Mouse (Mus musculus) embryonic facial prominence, embryonic 10.5 days (tissue): ENCODE results near the gene Icam5. TPM values are rescaled to one million over a fixed set of nuclear protein-coding genes. Genes with fewer than 3 reads are reported as not detected.
A peak's percentile ranks its signal among the peaks of the same experiment; 100 is the strongest.
"Not testable (repeated sequence)": the region's sequence is repeated elsewhere in the genome, so short reads cannot be mapped to it uniquely, and the experiment has no call there.

Experiments
- DNase-seq: peaks from one replicate; pipeline ENCODE4 v3.0.0-alpha.2; 2017; ENCODE audit warnings: low spot score
- H3K27ac ChIP-seq: fragments of 300-500 bp; sonication (generic); replicated peaks from 2 replicates; pipeline ENCODE4 v1.5.1; 2016; ENCODE audit warnings: mild to moderate bottlenecking
- H3K27me3 ChIP-seq: fragments of 300-500 bp; sonication (generic); replicated peaks from 2 replicates; pipeline ENCODE4 v1.6.1; 2016; ENCODE audit warnings: low read depth, mild to moderate bottlenecking; ENCODE audit not compliant: poor library complexity, severe bottlenecking
- H3K36me3 ChIP-seq: fragments of 300-500 bp; sonication (generic); replicated peaks from 2 replicates; pipeline ENCODE4 v1.6.1; 2016; ENCODE audit warnings: mild to moderate bottlenecking, moderate library complexity
- H3K4me1 ChIP-seq: fragments of 300-500 bp; sonication (generic); 2 replicates; pipeline ENCODE4 v1.6.1; 2016
- H3K4me3 ChIP-seq: fragments of 300-500 bp; sonication (generic); 2 replicates; pipeline ENCODE4 v1.5.1; 2016; ENCODE audit warnings: mild to moderate bottlenecking, moderate library complexity
- H3K9me3 ChIP-seq: fragments of 300-500 bp; sonication (generic); 2 replicates; pipeline ENCODE4 v1.6.1; 2016; ENCODE audit warnings: mild to moderate bottlenecking
- WGBS: fragments of 180-500 bp; shearing (Covaris S2); methylation state at CpG from one replicate; pipeline ENCODE4 v1.1.7; 2016; 5-methylcytosine and 5-hydroxymethylcytosine counted together
- polyA plus RNA-seq: library from polyadenylated mRNA; unstranded; fragments of >200 nt; fragmentation: Nextera tagmentation; extraction: Ambion mirVana; gene quantifications from 2 replicates; pipeline ENCODE4 v1.2.1, GENCODE M21; 2016

Gene Icam5
- polyA plus RNA-seq, result not detected in 2 replicates

DNA sequence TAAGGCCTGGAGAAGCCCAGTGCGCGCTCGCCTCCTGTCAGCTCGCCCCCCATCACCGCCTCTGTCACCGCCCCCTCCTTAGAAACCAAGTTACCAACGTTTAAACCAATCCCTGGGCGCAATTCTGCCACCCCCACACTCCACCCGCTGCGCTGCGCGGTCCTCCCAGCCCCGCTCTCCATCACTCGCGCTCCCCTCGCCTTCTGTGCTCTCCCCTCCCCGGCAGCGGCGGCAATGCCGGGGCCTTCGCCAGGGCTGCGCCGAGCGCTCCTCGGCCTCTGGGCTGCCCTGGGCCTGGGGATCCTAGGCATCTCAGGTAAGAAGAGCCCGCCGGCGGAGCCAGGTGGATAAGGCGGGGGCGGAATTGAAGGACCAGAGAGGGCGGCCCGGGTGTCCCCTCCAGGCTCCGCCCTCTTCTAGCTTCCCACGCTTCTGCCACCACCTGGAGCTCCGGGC is at the start of gene Icam5:
TSS of gene Icam5 (plus strand) at position 178 of the 456 bp plus-strand sequence.
- peak within 1 kb of the TSS; percentile 57 for H3K4me3 ChIP-seq
- H3K9me3 ChIP-seq, result no peaks in the 10 kb centered on the region
- under 1% methylated on average over 35 of the region's 35 CpGs for WGBS
- DNase-seq, result peak; percentile 53
- no peaks in the 10 kb centered on the region for H3K36me3 ChIP-seq
- peaks cover 100% of the 10 kb centered on the region for H3K27me3 ChIP-seq
- H3K27ac ChIP-seq, result no peak within 1 kb of the TSS
- H3K4me1 ChIP-seq, result peaks cover 76% of the 10 kb centered on the region

DNA sequence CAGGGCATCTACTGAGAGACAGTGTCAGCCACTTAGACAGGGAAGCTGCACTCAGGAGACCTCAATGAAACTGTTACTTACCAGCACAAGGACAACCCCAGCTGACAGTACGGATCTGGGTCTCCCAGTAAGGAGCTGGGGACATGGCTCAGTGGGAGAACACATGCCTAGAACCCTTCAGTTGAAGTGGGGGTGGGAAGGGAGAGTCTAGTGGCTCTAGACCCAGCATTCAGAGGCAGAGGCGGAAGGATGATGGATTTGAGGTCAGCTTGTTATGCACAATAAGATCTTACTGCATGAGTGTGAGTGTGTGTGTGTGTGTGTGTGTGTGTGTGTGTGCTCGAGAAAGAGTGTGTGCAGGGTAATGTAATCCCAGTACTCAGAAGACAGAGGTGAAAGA is 49.7 kb upstream of the Icam5 start:
- no peak for DNase-seq
- H3K4me1 ChIP-seq, result peaks cover 35% of the 10 kb centered on the region
- no peaks in the 10 kb centered on the region for H3K27me3 ChIP-seq
- H3K27ac ChIP-seq, result no peak overlapping the region
- WGBS, result 76% methylated on average over 3 of the region's 3 CpGs
- H3K4me3 ChIP-seq, result no peak overlapping the region
- H3K9me3 ChIP-seq, result no peaks in the 10 kb centered on the region
- no peaks in the 10 kb centered on the region for H3K36me3 ChIP-seq

DNA sequence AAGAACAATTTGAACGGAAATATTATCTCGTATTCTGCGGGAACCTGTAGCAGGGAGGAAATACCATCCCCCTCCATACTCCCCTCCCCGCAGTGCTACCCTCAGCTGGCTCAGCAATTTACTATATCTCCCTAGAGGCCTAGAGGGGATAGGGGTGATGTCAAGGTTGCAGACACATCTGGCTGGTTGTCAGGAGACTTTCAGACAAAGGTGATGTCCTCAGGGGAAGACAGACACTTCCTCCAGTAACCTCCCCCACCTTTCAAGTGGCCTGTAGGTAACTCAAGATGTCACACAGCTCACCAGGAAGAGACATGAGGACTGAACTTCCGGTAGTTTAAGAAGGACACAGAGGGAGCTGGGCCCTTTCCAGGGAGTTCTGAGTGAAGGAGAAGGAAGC is 48.7 kb upstream of the Icam5 start:
- 38% methylated on average over 5 of the region's 5 CpGs for WGBS
- peaks cover 30% of the 10 kb centered on the region for H3K4me1 ChIP-seq
- DNase-seq, result no peak
- 0 out of 2 replicates have a peak, but pooled peaks cover 4% of the 10 kb centered on the region for H3K27me3 ChIP-seq
- H3K27ac ChIP-seq, result 0 out of 2 replicates have a peak overlapping the region, but pooled peaks have one; percentile 26
- H3K9me3 ChIP-seq, result no peaks in the 10 kb centered on the region
- H3K36me3 ChIP-seq, result no peaks in the 10 kb centered on the region
- H3K4me3 ChIP-seq, result no peak overlapping the region

GRCm38 (mm10) chr9:20986952-20987686 is 44.8 kb upstream of the Icam5 start:
- Histone ChIP-seq H3K4me1 (peaks cover 24% of the 10 kb centered on the region), H3K4me3 (no peak overlapping the region), H3K36me3 (no peaks in the 10 kb centered on the region), H3K27me3 (peaks cover 15% of the 10 kb centered on the region; the same call in 1 of the 2 replicates), H3K9me3 (no peaks in the 10 kb centered on the region), H3K27ac (no peak overlapping the region)
- no peak for DNase-seq
- WGBS, result 64% methylated on average over 15 of the region's 15 CpGs

GRCm38 (mm10) chr9:20987953-20988352 is 43.9 kb upstream of the Icam5 start:
- Histone ChIP-seq H3K27me3 (peaks cover 15% of the 10 kb centered on the region; the same call in 1 of the 2 replicates), H3K9me3 (no peaks in the 10 kb centered on the region), H3K4me3 (no peak overlapping the region), H3K4me1 (peaks cover 16% of the 10 kb centered on the region), H3K27ac (no peak overlapping the region), H3K36me3 (no peaks in the 10 kb centered on the region)
- 23% methylated on average over 7 of the region's 7 CpGs for WGBS
- no peak for DNase-seq

DNA sequence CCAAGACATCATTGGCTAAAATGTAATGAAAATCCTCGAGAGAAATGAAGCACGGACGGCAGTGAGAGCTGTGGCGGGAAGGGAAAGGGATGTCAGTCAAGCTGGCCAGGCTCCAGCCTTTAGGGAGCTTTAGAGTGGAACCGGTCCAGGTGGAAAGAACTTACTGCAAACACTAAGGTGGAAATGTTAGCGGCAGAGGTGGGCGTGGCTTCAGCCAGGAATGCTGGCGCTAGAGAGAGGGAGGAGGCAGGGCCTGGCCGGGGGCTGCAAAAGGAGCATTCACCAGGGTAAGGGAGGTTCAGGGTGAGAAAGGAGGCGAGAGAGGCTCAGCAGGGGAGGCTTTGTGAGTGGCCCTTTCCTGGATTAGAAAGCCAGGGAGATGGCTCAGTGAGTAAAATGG is 41.0 kb upstream of the Icam5 start:
- 2% methylated on average over 10 of the region's 10 CpGs for WGBS
- DNase-seq, result peak; percentile 73
- peaks cover 15% of the 10 kb centered on the region; the same call in 1 of the 2 replicates for H3K27me3 ChIP-seq
- H3K36me3 ChIP-seq, result no peaks in the 10 kb centered on the region
- H3K27ac ChIP-seq, result peak overlapping the region; percentile 48
- H3K9me3 ChIP-seq, result no peaks in the 10 kb centered on the region
- H3K4me1 ChIP-seq, result peaks cover 14% of the 10 kb centered on the region
- peak overlapping the region; percentile 40 for H3K4me3 ChIP-seq

DNA sequence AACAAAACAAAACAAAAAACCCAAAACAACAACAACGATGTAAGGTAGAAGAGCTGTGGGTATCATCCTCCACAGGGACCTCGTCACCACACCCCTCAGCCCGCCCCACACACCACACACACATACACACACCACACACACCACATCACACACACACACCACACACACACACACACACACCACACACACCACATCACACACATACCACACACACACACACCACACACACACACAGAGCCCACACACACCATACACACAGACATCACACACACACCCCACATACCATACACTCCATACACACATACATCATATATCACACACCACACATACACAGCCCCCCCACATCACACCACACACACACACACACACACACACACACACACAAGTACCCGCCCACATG is 40.3 kb upstream of the Icam5 start:
- H3K9me3 ChIP-seq, result no peaks in the 10 kb centered on the region
- no peak for DNase-seq
- no peak overlapping the region for H3K27ac ChIP-seq
- peaks cover 14% of the 10 kb centered on the region for H3K4me1 ChIP-seq
- peaks cover 15% of the 10 kb centered on the region; the same call in 1 of the 2 replicates for H3K27me3 ChIP-seq
- no peaks in the 10 kb centered on the region for H3K36me3 ChIP-seq
- WGBS, result 89% methylated on average over 4 of the region's 4 CpGs
- no peak overlapping the region for H3K4me3 ChIP-seq

DNA sequence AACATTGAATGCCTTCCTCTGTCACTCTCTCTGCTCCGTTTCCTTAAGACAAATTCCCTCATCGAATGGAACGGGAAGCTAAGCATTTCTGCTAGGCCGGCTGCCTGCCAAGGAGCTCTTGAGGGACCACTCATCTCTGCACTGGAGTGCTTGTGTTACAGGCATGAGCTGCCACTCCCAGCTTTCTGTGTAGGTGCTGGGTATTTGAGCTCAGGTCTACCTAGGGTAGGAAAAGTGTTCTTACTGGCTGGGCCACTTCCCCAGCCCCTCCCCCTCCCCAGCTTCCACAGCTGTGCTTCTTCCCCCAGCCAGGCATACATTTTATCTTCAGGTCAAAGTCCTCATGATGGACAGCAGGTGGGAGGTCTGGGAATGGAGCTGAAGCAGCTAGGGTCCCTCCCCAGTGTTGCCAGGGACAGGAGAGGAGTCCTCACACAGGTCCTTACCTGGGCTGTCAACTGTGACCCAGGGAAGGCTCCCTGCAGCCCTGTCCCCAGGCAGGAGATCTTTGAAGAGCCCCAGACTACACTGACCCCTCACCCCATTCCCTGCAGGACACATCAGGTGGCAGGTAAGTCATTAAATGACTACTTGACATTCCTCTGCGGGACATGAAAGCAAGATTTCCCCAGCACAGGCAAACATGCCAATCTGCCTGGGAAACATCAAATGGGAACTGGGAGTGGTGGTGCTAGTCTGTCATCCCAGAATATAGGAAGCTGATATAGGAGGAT is 38.5 kb upstream of the Icam5 start:
- H3K9me3 ChIP-seq, result no peaks in the 10 kb centered on the region
- H3K4me1 ChIP-seq, result peaks cover 14% of the 10 kb centered on the region
- H3K27me3 ChIP-seq, result peaks cover 10% of the 10 kb centered on the region; the same call in 1 of the 2 replicates
- H3K27ac ChIP-seq, result no peak overlapping the region
- no peak overlapping the region for H3K4me3 ChIP-seq
- 56% methylated on average over 5 of the region's 5 CpGs for WGBS
- H3K36me3 ChIP-seq, result no peaks in the 10 kb centered on the region
- no peak for DNase-seq

GRCm38 (mm10) chr9:20995069-20995468 is 36.8 kb upstream of the Icam5 start:
- WGBS, result 75% methylated on average over 3 of the region's 3 CpGs
- Histone ChIP-seq H3K4me3 (no peak overlapping the region), H3K27ac (no peak overlapping the region), H3K4me1 (peaks cover 14% of the 10 kb centered on the region), H3K27me3 (no peaks in the 10 kb centered on the region), H3K9me3 (no peaks in the 10 kb centered on the region), H3K36me3 (no peaks in the 10 kb centered on the region)
- no peak for DNase-seq

DNA sequence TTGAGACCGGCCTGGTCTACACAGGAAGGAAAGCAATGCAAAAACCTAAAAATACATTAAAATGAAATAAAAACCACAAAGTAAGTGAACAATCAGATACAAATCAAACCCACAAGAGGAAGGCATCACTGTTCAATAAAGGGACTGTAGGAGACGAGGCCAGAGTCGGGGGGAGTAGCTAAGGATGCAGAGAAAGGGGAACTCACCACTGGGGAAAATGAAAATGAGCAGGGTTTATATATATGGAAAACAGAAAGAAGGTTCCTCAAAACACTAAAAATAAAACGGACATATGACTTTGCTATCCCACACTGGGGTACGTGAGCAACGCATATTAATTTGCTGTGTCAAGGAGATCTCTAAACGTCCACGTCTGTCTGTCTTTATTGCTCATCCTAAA is 34.8 kb upstream of the Icam5 start:
- 87% methylated on average over 8 of the region's 8 CpGs for WGBS

DNA sequence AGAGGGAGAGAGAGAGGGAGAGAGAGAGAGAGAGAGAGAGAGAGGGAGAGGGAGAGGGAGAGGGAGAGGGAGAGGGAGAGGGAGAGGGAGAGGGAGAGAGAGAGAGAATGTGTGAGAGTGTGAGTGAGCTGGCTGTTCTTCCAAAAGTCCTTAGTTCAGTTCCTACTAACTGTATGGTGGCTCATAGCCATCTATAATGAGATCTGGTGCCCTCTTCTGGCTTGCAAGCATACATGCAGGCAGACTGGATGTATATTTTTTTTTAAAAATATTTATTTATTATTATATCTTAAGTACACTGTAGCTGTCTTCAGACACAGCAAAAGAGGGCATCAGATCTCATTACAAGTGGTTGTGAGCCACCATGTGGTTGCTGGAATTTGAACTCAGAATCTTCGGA is 33.5 kb upstream of the Icam5 start:
- H3K9me3 ChIP-seq, H3K4me1 ChIP-seq, DNase-seq, H3K36me3 ChIP-seq, H3K4me3 ChIP-seq, H3K27ac ChIP-seq, H3K27me3 ChIP-seq: not testable (repeated sequence)
- WGBS, result 69% methylated on average over 1 of the region's 1 CpGs

More for the DNA sequence above, 34.8 kb upstream of the Icam5 start:
- Histone ChIP-seq H3K27ac (no peak overlapping the region), H3K27me3 (no peaks in the 10 kb centered on the region), H3K4me3 (no peak overlapping the region), H3K4me1 (peaks cover 6% of the 10 kb centered on the region), H3K36me3 (no peaks in the 10 kb centered on the region), H3K9me3 (no peaks in the 10 kb centered on the region)
- no peak for DNase-seq

GRCm38 (mm10) chr9:21000811-21001210 is 31.1 kb upstream of the Icam5 start:
- Histone ChIP-seq H3K36me3 (peaks cover 15% of the 10 kb centered on the region), H3K9me3 (no peaks in the 10 kb centered on the region), H3K27ac (no peak overlapping the region), H3K4me3 (no peak overlapping the region), H3K4me1 (peaks cover 11% of the 10 kb centered on the region), H3K27me3 (no peaks in the 10 kb centered on the region)
- DNase-seq, result no peak
